Mouse (Mus musculus): ENCODE results near the gene Ksr2.

DNA sequence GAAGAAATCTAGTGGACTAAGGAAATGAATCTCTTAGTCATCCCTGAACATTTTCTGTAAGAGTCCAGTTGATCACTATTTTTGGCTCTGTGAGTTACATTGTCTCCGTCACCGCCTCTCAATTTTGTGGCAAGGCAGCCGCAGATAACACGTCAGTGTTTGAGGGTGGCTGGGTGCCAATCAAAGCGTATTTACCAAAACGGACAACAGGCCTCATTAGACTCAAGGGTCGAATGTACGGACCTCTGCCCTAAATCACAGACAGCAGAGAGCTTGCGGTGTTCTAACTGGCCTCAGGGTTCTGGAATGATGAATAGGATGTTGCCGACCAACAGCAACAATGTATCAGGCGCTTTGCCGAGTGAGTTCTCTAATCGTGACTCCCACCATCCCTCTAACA lies 245.8 kb downstream of the Ksr2 start:
- TF ChIP-seq CTCF (IDR thresholded peaks at IDR 0.05; ENCODE audit: extremely low read depth, insufficient read depth, insufficient read length, insufficient replicate concordance) (no peak), POLR2A (IDR thresholded peaks at IDR 0.05; ENCODE audit: low read depth, low read length) (no peak)

All from spleen, adult 2 months (tissue).